Mouse (Mus musculus) lung, postnatal 25 days (tissue): ENCODE data around the gene Atp13a2.
A peak's percentile ranks its signal among the peaks of the same experiment; 100 is the strongest.

ENCODE experiments used
- DNase-seq: peaks from one replicate; pipeline ENCODE4 v3.0.0; 2022; ENCODE audit warnings: low spot score

Atp13a2 gene

GRCm38 (mm10) chr4:141041117-141041516 is 54.4 kb downstream of the Atp13a2 start:
- DNase-seq: no peak

- DNase-seq: peak; percentile 47
Observed at GRCm38 (mm10) chr4:141044816-141045215, 58.1 kb downstream of the Atp13a2 start.

- no peak for DNase-seq
Observed at GRCm38 (mm10) chr4:141048810-141049475, 62.3 kb downstream of the Atp13a2 start.

- DNase-seq: no peak
Observed at GRCm38 (mm10) chr4:141049476-141049835, 62.8 kb downstream of the Atp13a2 start.

GRCm38 (mm10) chr4:141052442-141052841 is 65.8 kb downstream of the Atp13a2 start:
- DNase-seq: no peak

GRCm38 (mm10) chr4:141053138-141053537 is 66.5 kb downstream of the Atp13a2 start:
- no peak for DNase-seq

GRCm38 (mm10) chr4:141053568-141054161 is 67.0 kb downstream of the Atp13a2 start:
- no peak for DNase-seq
